Mouse (Mus musculus) cortical plate, adult 2 months (tissue): ENCODE measurements around the gene D11Wsu47e.

Experiments
- CTCF ChIP-seq: fragments of 200-500 bp; IDR thresholded peaks from 2 replicates; pipeline ENCODE4 v1.5.1; 2011; ENCODE audit warnings: mild to moderate bottlenecking, control low read depth, low read length; ENCODE audit not compliant: insufficient read depth; ENCODE audit errors: extremely low read depth
- POLR2A ChIP-seq: fragments of 200-500 bp; IDR thresholded peaks from 2 replicates; pipeline ENCODE4 v1.6.1; 2011; ENCODE audit warnings: mild to moderate bottlenecking, low read length, control low read depth; ENCODE audit not compliant: insufficient read depth; ENCODE audit errors: extremely low read depth

GRCm38 (mm10) chr11:113677378-113677777, 6.8 kb upstream of the D11Wsu47e start:
- TF ChIP-seq POLR2A (no peak), CTCF (no peak)
